In genomic region chr15:10486365-10486839, GRCm38 (mm10) we compare ENCODE assay signal across 8 mouse cellular contexts. TPM values are rescaled to one million over a fixed set of nuclear protein-coding genes. Genes with fewer than 3 reads are reported as not detected.
A peak's percentile ranks its signal among the peaks of the same experiment; 100 is the strongest.
DNase-seq lines count a peak whose midpoint lies in the region; ATAC-seq and TF ChIP-seq lines count a peak whose summit lies in the region.

No protein-coding gene starts in this region.

- ATAC-seq in kidney, postnatal 0 days (replicated peaks; ENCODE audit: low FRiP score, low read depth), result peak; percentile 7; the same call in 1 of the 2 replicates
- peak; percentile 24 for ATAC-seq in common myeloid progenitor, adult 5-6 weeks (replicated peaks; ENCODE audit: low read depth, poor library complexity, severe bottlenecking)
- peak; percentile 29 for ATAC-seq in inflammation-experienced regulatory T-cells, adult 6 months
- peak; percentile 79 for ATAC-seq in midbrain, embryonic 16.5 days

- under 1% methylated on average over 18 of the region's 18 CpGs for whole genome bisulfite sequencing in kidney, postnatal 0 days
- 2% methylated on average over 18 of the region's 18 CpGs for WGBS in midbrain, embryonic 16.5 days

- TF ChIP-seq CTCF in kidney, postnatal 0 days (IDR thresholded peaks at IDR 0.05; ENCODE audit: low read depth), result no peak

- intact Hi-C loops in gastrocnemius, postnatal 36 days (cut with DNase I), result loop anchor here (10.0 kb wide), 1 partner anchor 498 kb away; the partner anchor contains the start of gene Amacr

- peak overlapping the region; percentile 92 for H3K9ac ChIP-seq in kidney, postnatal 0 days (ENCODE audit: low read depth, low read length)
- H3K9ac ChIP-seq in midbrain, embryonic 16.5 days (ENCODE audit: low read depth, low read length), result peak overlapping the region; percentile 87

- peak; percentile 31 for DNase-seq in kidney, postnatal 0 days (ENCODE audit: low spot score)
- DNase-seq in kidney, adult 11 months, result no peak
- DNase-seq in adrenal gland, adult (ENCODE audit: inconsistent age in 2 of 2, low spot score in 1 of 2), result no peak
- no peak for DNase-seq in yolk sac, embryonic 10.5 days (ENCODE audit: low spot score)
- DNase-seq in gastrocnemius, postnatal 36 days, result no peak

- H3K27ac ChIP-seq in kidney, postnatal 0 days, result no peak overlapping the region
- H3K27ac ChIP-seq in midbrain, embryonic 16.5 days (ENCODE audit: low read length), result peak overlapping the region; percentile 87

- no peaks in the 10 kb centered on the region; the same call in 1 of the 2 replicates for H3K4me1 ChIP-seq in kidney, postnatal 0 days (replicated peaks; ENCODE audit: insufficient read depth, low read length)
- peaks cover 20% of the 10 kb centered on the region for H3K4me1 ChIP-seq in midbrain, embryonic 16.5 days (ENCODE audit: control insufficient read depth, insufficient read depth, low read length)

- H3K4me3 ChIP-seq in kidney, postnatal 0 days (replicated peaks; ENCODE audit: low read depth, low read length), result peak overlapping the region; percentile 95
- H3K4me3 ChIP-seq in midbrain, embryonic 16.5 days (ENCODE audit: low read depth, low read length), result peak overlapping the region; percentile 89

- H3K4me2 ChIP-seq in kidney, postnatal 0 days (ENCODE audit: low read length), result peak overlapping the region; percentile 76
- peak overlapping the region; percentile 79 for H3K4me2 ChIP-seq in midbrain, embryonic 16.5 days (ENCODE audit: low read length)

- H3K27me3 ChIP-seq in kidney, postnatal 0 days (ENCODE audit: insufficient read depth, low read length), result no peaks in the 10 kb centered on the region
- no peaks in the 10 kb centered on the region for H3K27me3 ChIP-seq in midbrain, embryonic 16.5 days (ENCODE audit: control insufficient read depth, insufficient read depth, low read depth, low read length)

- H3K9me3 ChIP-seq in kidney, postnatal 0 days (replicated peaks; ENCODE audit: low read length), result no peaks in the 10 kb centered on the region
- no peaks in the 10 kb centered on the region for H3K9me3 ChIP-seq in midbrain, embryonic 16.5 days (replicated peaks; ENCODE audit: control insufficient read depth, low read length, poor library complexity, severe bottlenecking)

- H3K36me3 ChIP-seq in kidney, postnatal 0 days (ENCODE audit: insufficient read depth, low read length), result 0 out of 2 replicates have a peak, but pooled peaks cover 5% of the 10 kb centered on the region
- peaks cover 12% of the 10 kb centered on the region; the same call in 1 of the 2 replicates for H3K36me3 ChIP-seq in midbrain, embryonic 16.5 days (ENCODE audit: control insufficient read depth, insufficient read depth, low read length)

RNA-seq across cellular contexts. Expression of gene Rad1, which starts 0.6 kb away (rescaled TPM):
- 27.1 and 29.1 TPM in 2 replicates for polyA plus RNA-seq in kidney, postnatal 0 days (2015; fragmentation: Nextera tagmentation; extraction: Ambion mirVana)
- total RNA-seq in common myeloid progenitor, adult 5-6 weeks (2017), result 24.9 and 29.6 TPM in 2 replicates
- 10 to 100 TPM; 26.5 to 33.0 (median 26.6) TPM for polyA plus RNA-seq in inflammation-experienced regulatory T-cells, adult 6 months (2017; shearing (Covaris generic))
- 20.1 and 24.2 TPM in 2 replicates for polyA plus RNA-seq in midbrain, embryonic 16.5 days (2015; fragmentation: Nextera tagmentation; extraction: Ambion mirVana)
- 1 to 10 TPM; 4.5 to 5.0 TPM for total RNA-seq in gastrocnemius, postnatal 36 days (2021)

RNA-seq across cellular contexts. Expression of gene Brix1, which starts 0.7 kb away (rescaled TPM):
- 126 and 146 TPM in 2 replicates for polyA plus RNA-seq in kidney, postnatal 0 days (2015; fragmentation: Nextera tagmentation; extraction: Ambion mirVana)
- 49.1 and 67.5 TPM in 2 replicates for total RNA-seq in common myeloid progenitor, adult 5-6 weeks (2017)
- 100 to 1,000 TPM; 128 to 160 (median 154) TPM for polyA plus RNA-seq in inflammation-experienced regulatory T-cells, adult 6 months (2017; shearing (Covaris generic))
- 54.8 and 62.7 TPM in 2 replicates for polyA plus RNA-seq in midbrain, embryonic 16.5 days (2015; fragmentation: Nextera tagmentation; extraction: Ambion mirVana)
- total RNA-seq in gastrocnemius, postnatal 36 days (2021), result 10 to 100 TPM; 15.2 to 17.6 TPM

RNA-seq across cellular contexts. Expression of gene Dnajc21, which starts 16.1 kb away (rescaled TPM):
- polyA plus RNA-seq in kidney, postnatal 0 days (2015; fragmentation: Nextera tagmentation; extraction: Ambion mirVana), result 16.1 and 20.3 TPM in 2 replicates
- 54.0 and 58.3 TPM in 2 replicates for total RNA-seq in common myeloid progenitor, adult 5-6 weeks (2017)
- polyA plus RNA-seq in inflammation-experienced regulatory T-cells, adult 6 months (2017; shearing (Covaris generic)), result 10 to 100 TPM; 13.1 to 15.4 (median 15.0) TPM
- polyA plus RNA-seq in midbrain, embryonic 16.5 days (2015; fragmentation: Nextera tagmentation; extraction: Ambion mirVana), result 8.3 and 8.5 TPM in 2 replicates
- total RNA-seq in gastrocnemius, postnatal 36 days (2021), result 10 to 100 TPM; 53.6 to 61.4 TPM

Comparison
In these comparisons a context has a peak if more than half of its experiments do, and no peak if none do; other contexts are left out.
1. ATAC-seq: peak in every context shown above with its lines; median percentile 79 in midbrain, embryonic 16.5 days; 29 in inflammation-experienced regulatory T-cells, adult 6 months; 24 in common myeloid progenitor, adult 5-6 weeks; 7 in kidney, postnatal 0 days.